Mouse (Mus musculus) cortical plate, adult 2 months (tissue): Measurements from ENCODE around the gene Plet1. TPM values are rescaled to one million over a fixed set of nuclear protein-coding genes. Genes with fewer than 3 reads are reported as not detected.
A peak's percentile ranks its signal among the peaks of the same experiment; 100 is the strongest.

Experiments used
- H3K27ac ChIP-seq: fragments of 200-500 bp; 2 replicates; pipeline ENCODE4 v1.5.1; 2012; ENCODE audit warnings: low read length, control low read depth, inconsistent platforms; ENCODE audit not compliant: insufficient read depth
- H3K4me1 ChIP-seq: fragments of 200-500 bp; 2 replicates; pipeline ENCODE4 v1.6.1; 2011; ENCODE audit warnings: low read length; ENCODE audit not compliant: control insufficient read depth, insufficient read depth
- H3K4me3 ChIP-seq: fragments of 200-500 bp; 2 replicates; pipeline ENCODE4 v1.5.1; 2011; ENCODE audit warnings: mild to moderate bottlenecking, low read length, control low read depth; ENCODE audit not compliant: insufficient read depth
- CTCF ChIP-seq: fragments of 200-500 bp; IDR thresholded peaks from 2 replicates; pipeline ENCODE4 v1.5.1; 2011; ENCODE audit warnings: mild to moderate bottlenecking, control low read depth, low read length; ENCODE audit not compliant: insufficient read depth; ENCODE audit errors: extremely low read depth
- POLR2A ChIP-seq: fragments of 200-500 bp; IDR thresholded peaks from 2 replicates; pipeline ENCODE4 v1.6.1; 2011; ENCODE audit warnings: mild to moderate bottlenecking, low read length, control low read depth; ENCODE audit not compliant: insufficient read depth; ENCODE audit errors: extremely low read depth
- polyA plus RNA-seq: library from polyadenylated mRNA; depleted of rRNA; stranded (reverse); fragments of >200 nt; gene quantifications from 2 replicates; pipeline ENCODE4 v1.2.3, GENCODE M21; 2012; rRNA removed

Plet1 gene
- polyA plus RNA-seq, 1 experiment = 0.13 TPM

DNA sequence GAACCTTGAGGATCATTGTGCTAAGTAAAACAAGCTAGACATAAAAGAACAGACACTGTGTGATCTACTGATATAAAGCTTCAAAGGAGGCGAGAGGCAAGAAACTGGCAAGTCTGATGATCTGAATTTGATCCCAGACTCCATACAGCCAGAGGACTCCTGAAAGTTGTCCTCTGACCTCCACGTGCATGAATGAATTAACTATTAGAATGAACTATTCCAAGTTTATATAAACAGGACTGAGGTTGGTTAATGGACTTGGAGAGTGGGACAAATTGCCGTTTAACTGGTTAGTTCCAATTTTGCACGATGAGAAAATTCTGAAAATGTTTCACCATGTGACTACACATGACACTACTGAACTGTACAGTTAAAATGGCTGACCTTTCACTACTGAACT, 54.6 kb downstream of the Plet1 start:
- H3K4me1 ChIP-seq = peaks cover under 1% of the 10 kb centered on the region; the same call in 1 of the 2 replicates
- no peak overlapping the region for H3K27ac ChIP-seq
- no peak for TF ChIP-seq POLR2A
- no peak overlapping the region for H3K4me3 ChIP-seq

DNA sequence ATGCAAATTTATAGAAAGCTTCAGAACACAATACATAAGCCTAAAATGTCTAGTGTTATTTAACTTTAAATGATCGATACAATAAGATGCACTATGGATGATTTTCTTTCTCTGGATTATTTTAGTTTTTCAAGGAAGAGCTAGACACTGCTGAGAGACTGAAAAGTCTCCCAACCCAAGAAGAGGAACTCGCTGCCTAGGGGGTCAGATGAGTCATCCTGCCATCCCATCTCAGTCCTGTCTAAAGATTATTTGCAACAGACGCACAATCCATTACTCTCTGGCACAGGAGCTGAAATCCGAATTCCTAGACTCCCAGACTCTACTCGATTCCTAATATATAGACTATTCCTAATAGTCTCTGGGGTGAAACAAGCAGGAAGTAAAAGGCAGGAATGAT, 57.9 kb downstream of the Plet1 start:
- Histone ChIP-seq H3K4me3 (no peak overlapping the region), H3K4me1 (peaks cover 3% of the 10 kb centered on the region; the same call in 1 of the 2 replicates), H3K27ac (no peak overlapping the region)
- TF ChIP-seq CTCF = no peak
- TF ChIP-seq POLR2A = no peak

DNA sequence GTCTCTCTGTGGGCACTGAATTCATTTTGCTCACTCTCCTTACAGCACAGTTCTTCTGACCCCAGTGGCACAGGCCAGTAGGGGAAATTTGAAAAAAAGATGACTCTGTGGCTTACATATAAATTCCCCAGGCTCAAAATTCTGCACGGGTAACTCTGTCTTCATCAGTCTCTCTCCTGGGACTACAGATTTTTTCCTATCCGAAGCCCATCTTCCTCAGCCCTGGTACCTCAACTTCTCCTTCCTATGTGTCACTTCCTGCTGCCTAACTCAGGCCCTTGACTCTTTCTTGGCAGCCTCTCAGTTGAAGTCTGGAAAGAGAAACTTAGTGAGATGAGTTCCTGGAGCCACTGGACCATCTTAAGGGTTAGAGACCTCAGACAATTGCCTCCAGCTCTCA, 59.2 kb downstream of the Plet1 start:
- Histone ChIP-seq H3K4me3 (no peak overlapping the region), H3K27ac (peak overlapping the region; percentile 30; the same call in 1 of the 2 replicates), H3K4me1 (peaks cover 3% of the 10 kb centered on the region; the same call in 1 of the 2 replicates)
- TF ChIP-seq POLR2A = no peak

DNA sequence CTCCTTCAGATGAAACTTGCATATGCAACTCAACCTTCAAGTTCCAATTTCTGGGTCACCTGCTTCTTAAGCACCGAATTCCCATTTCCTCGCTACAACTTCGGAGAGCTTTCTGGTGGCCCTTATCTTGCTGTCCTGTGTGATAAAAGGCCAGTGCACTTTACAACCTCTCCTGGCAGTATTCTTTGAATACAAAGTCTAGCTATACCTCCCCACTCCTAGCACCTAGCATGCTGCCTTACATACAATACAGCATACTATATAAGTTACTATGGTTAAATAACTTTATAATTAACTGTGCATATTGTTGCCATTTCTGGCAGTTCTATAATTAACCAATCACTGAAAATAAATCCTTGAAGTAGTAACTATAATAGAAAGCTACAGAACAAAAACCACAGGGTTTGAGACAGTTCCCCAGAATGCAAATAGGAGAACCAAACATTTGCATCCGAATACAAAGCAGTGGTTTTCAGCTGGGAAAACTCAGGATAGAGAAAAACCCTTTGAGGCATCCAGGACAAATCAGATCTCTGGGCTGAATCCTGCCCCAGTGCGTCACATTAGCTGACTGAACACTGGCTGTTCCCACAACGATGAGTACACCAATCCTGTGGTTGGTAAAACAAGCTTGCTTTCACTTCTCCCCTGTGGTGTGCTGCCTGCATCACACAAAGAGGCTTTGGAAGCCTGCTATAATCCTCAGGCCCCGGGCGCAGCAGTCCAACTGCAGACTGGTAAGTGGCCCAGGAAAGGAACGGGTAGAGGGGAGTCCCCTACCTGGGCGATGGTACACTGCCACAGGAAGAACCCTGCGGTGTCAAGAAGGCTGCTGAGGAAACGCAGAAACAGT, 60.1 kb downstream of the Plet1 start, which contains the start of gene Il18:
Gene Il18 (plus strand): TSS at position 587 of the 853 bp plus-strand sequence.
- Histone ChIP-seq H3K27ac (peak within 1 kb of the TSS; percentile 94), H3K4me1 (peaks cover 3% of the 10 kb centered on the region; the same call in 1 of the 2 replicates), H3K4me3 (peak within 1 kb of the TSS; percentile 45)
- no peak for TF ChIP-seq CTCF
- TF ChIP-seq POLR2A = no peak; the same call in 1 of the 2 replicates

DNA sequence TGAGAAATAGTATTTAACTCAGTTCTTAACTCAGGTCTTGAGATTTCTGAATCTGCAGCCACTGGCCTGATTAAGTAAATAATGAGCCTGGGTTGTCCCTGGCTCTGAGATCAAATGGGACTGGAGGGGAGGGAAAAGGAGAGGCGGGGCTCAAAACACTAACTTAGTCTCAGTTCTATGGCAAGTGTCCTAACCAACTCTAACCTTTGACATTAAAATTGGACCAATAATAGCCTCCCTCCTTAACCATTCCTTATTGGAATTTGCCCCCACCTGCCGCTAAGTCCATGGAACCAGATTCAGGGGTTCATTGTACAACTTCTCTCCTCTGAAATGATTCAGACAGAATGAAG, 60.7 kb downstream of the Plet1 start, which contains the start of gene Bco2:
Gene Bco2 (minus strand): TSS at position 88 of the 353 bp plus-strand sequence.
- TF ChIP-seq POLR2A = no peak
- no peak for TF ChIP-seq CTCF
- peaks cover 3% of the 10 kb centered on the region; the same call in 1 of the 2 replicates for H3K4me1 ChIP-seq
- H3K27ac ChIP-seq = peak within 1 kb of the TSS; percentile 94
- peak within 1 kb of the TSS; percentile 45 for H3K4me3 ChIP-seq

Other genes with a start within 250 kb of the Plet1 start
- 66.9 and 84.2 TPM in 2 replicates for gene Rpl10-ps3, start 149.6 kb upstream of the Plet1 start, polyA plus RNA-seq
- 59.7 and 62.6 TPM in 2 replicates for gene Pts, start 34.2 kb downstream of the Plet1 start, polyA plus RNA-seq
- gene Il18, start 60.3 kb downstream of the Plet1 start, polyA plus RNA-seq = 67.8 and 69.3 TPM in 2 replicates
- 4.3 TPM in 2 replicates for gene Bco2, start 60.7 kb downstream of the Plet1 start, polyA plus RNA-seq
- gene Tex12, start 66.8 kb downstream of the Plet1 start, polyA plus RNA-seq = not detected in 2 replicates
- gene Sdhd, start 109.3 kb downstream of the Plet1 start, polyA plus RNA-seq = 139 and 145 TPM in 2 replicates
- 465 and 504 TPM in 2 replicates for gene Timm8b, start 109.4 kb downstream of the Plet1 start, polyA plus RNA-seq
- gene Pih1d2, start 122.8 kb downstream of the Plet1 start, polyA plus RNA-seq = 4.4 and 4.9 TPM in 2 replicates
- 14.1 and 14.7 TPM in 2 replicates for gene Nkapd1, start 122.9 kb downstream of the Plet1 start, polyA plus RNA-seq
- gene Dlat, start 165.3 kb downstream of the Plet1 start, polyA plus RNA-seq = 49.4 and 49.8 TPM in 2 replicates
- 47.0 and 47.2 TPM in 2 replicates for gene Dixdc1, start 245.0 kb downstream of the Plet1 start, polyA plus RNA-seq